ENCODE assay signal across 23 mouse cellular contexts in genomic region chr10:43747541-43747940, GRCm38 (mm10).
"Had no signal": no experiment of that assay in that cellular context is flagged by ENCODE, and none has a peak within 500 bp of the region (broad histone marks: within the 10 kb centered on the region; RNA-seq: fewer than 3 reads in every experiment).

No protein-coding gene starts in this region.

- H3K4me3 ChIP-seq: heart, adult 2 months; heart, embryonic 12.5 days; hindbrain, embryonic 10.5 days; hindbrain, embryonic 12.5 days; layer of hippocampus, adult 2 months; left cerebral cortex, adult 2 months; limb, embryonic 10.5 days; limb, embryonic 12.5 days; liver, embryonic 12.5 days had no signal

- H3K27ac ChIP-seq: heart, adult 2 months; hindbrain, embryonic 10.5 days; hindbrain, embryonic 12.5 days; hindbrain, embryonic 14.5 days; layer of hippocampus, adult 2 months; left cerebral cortex, adult 2 months; limb, embryonic 10.5 days; limb, embryonic 12.5 days; liver, embryonic 12.5 days had no signal

- H3K36me3 ChIP-seq: heart, embryonic 12.5 days; hindbrain, embryonic 10.5 days; hindbrain, embryonic 12.5 days; limb, embryonic 10.5 days; limb, embryonic 12.5 days; liver, embryonic 12.5 days had no signal

- H3K27me3 ChIP-seq: heart, embryonic 12.5 days; hindbrain, embryonic 12.5 days; limb, embryonic 12.5 days; liver, embryonic 12.5 days had no signal

- H3K9ac ChIP-seq: forebrain, postnatal 0 days; heart, embryonic 12.5 days; hindbrain, embryonic 12.5 days; hindbrain, embryonic 14.5 days; limb, embryonic 12.5 days; liver, embryonic 12.5 days had no signal

- ATAC-seq: forebrain, postnatal 0 days; hindbrain, embryonic 16.5 days; inflammation-experienced regulatory T-cells, adult 6 months; intestine, embryonic 16.5 days; liver, embryonic 12.5 days had no signal

- H3K9me3 ChIP-seq: heart, embryonic 12.5 days; hindbrain, embryonic 10.5 days; hindbrain, embryonic 12.5 days; limb, embryonic 10.5 days; limb, embryonic 12.5 days; liver, embryonic 12.5 days had no signal

- H3K4me2 ChIP-seq: heart, embryonic 12.5 days; hindbrain, embryonic 12.5 days; hindbrain, embryonic 14.5 days; limb, embryonic 12.5 days; liver, embryonic 12.5 days had no signal

- DNase-seq: forebrain, postnatal 0 days; gastrocnemius, postnatal 10 days; gastrocnemius, postnatal 25 days; heart, adult 2 months; heart, postnatal 14 days; heart, postnatal 36 days; kidney, adult 18-20 months; kidney, adult 8-10 months; kidney, postnatal 10 days; kidney, postnatal 25 days; kidney, postnatal 4 days had no signal
